Mouse (Mus musculus): ENCODE results near the gene Ostc. TPM values are rescaled to one million over a fixed set of nuclear protein-coding genes. Genes with fewer than 3 reads are reported as not detected.

The Ostc gene
- polyA plus RNA-seq, 1 experiment, result 43.2 TPM

DNA sequence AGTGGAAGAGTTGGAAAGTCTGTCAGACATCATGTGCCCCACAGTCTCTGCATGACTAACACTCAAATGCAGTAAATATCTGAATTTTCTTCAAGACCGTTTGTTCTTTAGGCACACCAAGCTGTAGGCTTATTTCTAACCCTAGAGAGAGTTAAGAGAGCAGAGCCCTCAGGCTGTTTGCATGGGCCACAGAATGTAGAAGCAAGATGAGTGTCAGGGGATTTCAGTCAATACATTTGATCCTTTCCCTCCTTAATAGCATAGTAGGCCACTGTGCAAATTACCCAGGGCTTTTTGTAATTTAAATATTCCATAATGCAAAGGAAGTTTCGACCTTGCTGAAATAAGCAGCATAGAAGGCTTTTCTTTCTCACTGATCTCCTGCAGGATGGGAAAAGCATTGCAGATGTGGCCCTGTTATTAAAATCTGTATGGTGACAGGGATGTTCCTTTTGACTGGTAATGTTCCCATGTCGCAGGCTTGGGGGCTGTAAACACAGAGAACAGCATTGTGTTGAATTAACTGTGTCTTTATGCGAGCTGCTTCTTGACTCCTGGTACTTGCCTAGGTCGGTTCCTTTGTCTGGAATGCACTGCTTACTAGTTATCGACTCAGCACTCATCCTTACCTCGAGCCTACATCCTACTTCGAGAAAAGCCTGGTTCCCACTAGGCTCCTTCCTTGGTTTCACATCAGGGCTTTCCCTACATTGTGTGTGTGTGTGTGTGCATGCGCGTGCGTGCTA, 13.7 kb upstream of the Ostc start:
- no peak overlapping the region for H3K4me3 ChIP-seq (ENCODE audit: low read depth, low read length)
- H3K36me3 ChIP-seq (ENCODE audit: control insufficient read depth, insufficient read depth, low read length), result peaks cover 27% of the 10 kb centered on the region
- no peaks in the 10 kb centered on the region for H3K27me3 ChIP-seq (ENCODE audit: control insufficient read depth, insufficient read depth, low read length)
- TF ChIP-seq CTCF (IDR thresholded peaks at IDR 0.05; ENCODE audit: extremely low read depth, insufficient read length, insufficient replicate concordance, low read depth, low read length) (no peak), POLR2A (IDR thresholded peaks at IDR 0.05; ENCODE audit: low read depth, low read length) (no peak)
- H3K27ac ChIP-seq (ENCODE audit: insufficient read depth, low read depth, low read length), result no peak overlapping the region
- H3K4me1 ChIP-seq (ENCODE audit: control insufficient read depth, insufficient read depth, insufficient read length, low read length), result no peaks in the 10 kb centered on the region
- WGBS, result 77% methylated on average over 11 of the region's 11 CpGs

DNA sequence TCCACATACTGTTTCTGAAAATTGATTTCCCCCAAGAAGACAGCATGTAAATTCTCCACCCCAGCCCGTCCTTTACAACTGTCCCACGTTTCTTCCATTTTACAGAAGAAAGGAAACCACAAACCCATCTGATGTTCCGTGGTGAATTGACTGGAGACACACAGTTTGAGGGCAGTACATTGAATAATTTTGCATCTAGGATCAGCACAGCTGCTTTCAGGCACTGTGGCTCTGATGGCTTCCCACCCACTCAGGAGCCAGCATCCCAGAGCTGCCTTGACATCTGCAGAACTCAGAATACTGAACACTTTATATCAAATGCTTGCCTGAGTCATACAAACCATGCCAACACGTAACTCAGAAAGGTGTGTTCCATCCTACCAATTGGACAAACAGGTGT, 11.0 kb upstream of the Ostc start:
- WGBS, result 85% methylated on average over 4 of the region's 4 CpGs
- H3K27me3 ChIP-seq (ENCODE audit: control insufficient read depth, insufficient read depth, low read length), result no peaks in the 10 kb centered on the region
- H3K36me3 ChIP-seq (ENCODE audit: control insufficient read depth, insufficient read depth, low read length), result peaks cover 2% of the 10 kb centered on the region; the same call in 1 of the 2 replicates
- no peak overlapping the region for H3K27ac ChIP-seq (ENCODE audit: insufficient read depth, low read depth, low read length)
- no peak overlapping the region for H3K4me3 ChIP-seq (ENCODE audit: low read depth, low read length)
- H3K4me1 ChIP-seq (ENCODE audit: control insufficient read depth, insufficient read depth, insufficient read length, low read length), result no peaks in the 10 kb centered on the region
- TF ChIP-seq CTCF (IDR thresholded peaks at IDR 0.05; ENCODE audit: extremely low read depth, insufficient read length, insufficient replicate concordance, low read depth, low read length) (no peak), POLR2A (IDR thresholded peaks at IDR 0.05; ENCODE audit: low read depth, low read length) (no peak)

DNA sequence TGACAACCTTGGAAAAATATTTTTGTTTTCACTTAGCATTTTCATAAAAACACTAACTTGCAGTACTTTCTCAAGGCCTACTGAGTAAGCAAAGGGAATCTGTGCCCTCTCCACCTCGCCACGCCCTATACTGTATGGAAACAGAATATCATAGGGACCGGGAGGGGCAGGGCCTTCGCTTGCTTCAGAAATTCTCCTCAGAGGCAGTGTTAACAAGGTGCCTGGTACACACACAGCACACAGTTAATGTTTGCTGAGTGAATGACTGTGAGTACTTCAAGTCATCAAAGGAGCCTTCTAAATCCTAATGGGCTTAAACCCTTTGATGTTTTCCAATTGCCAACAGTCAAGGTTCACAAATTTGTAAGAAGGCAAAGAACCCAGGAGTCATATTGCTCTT, 9.6 kb upstream of the Ostc start:
- WGBS, result 48% methylated on average over 4 of the region's 4 CpGs
- H3K4me1 ChIP-seq (ENCODE audit: control insufficient read depth, insufficient read depth, insufficient read length, low read length), result no peaks in the 10 kb centered on the region
- H3K36me3 ChIP-seq (ENCODE audit: control insufficient read depth, insufficient read depth, low read length), result no peaks in the 10 kb centered on the region
- no peak for TF ChIP-seq CTCF (IDR thresholded peaks at IDR 0.05; ENCODE audit: extremely low read depth, insufficient read length, insufficient replicate concordance, low read depth, low read length)
- no peak for TF ChIP-seq POLR2A (IDR thresholded peaks at IDR 0.05; ENCODE audit: low read depth, low read length)
- H3K4me3 ChIP-seq (ENCODE audit: low read depth, low read length), result no peak overlapping the region
- no peaks in the 10 kb centered on the region for H3K27me3 ChIP-seq (ENCODE audit: control insufficient read depth, insufficient read depth, low read length)
- no peak overlapping the region for H3K27ac ChIP-seq (ENCODE audit: insufficient read depth, low read depth, low read length)

DNA sequence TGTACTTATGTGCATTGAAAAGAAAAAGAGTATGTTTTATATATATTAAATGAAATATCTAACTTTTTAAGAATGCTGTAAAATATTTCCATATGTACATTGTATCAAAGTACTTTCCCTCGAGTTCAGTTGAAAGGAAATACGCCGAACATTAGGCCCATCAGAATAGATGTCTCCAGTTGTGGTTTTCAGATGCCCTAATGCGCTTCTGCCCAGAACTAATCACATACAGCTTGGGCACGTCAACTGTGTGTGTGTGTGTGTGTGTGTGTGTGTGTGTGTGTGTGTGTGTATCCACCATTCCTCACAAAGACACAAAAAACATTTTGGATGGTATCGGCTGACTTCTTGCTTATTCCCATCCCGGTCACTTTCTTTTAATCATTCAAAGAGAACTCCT, 7.3 kb upstream of the Ostc start:
- Histone ChIP-seq H3K4me1 (ENCODE audit: control insufficient read depth, insufficient read depth, insufficient read length, low read length) (no peaks in the 10 kb centered on the region), H3K27me3 (ENCODE audit: control insufficient read depth, insufficient read depth, low read length) (no peaks in the 10 kb centered on the region), H3K27ac (ENCODE audit: insufficient read depth, low read depth, low read length) (no peak overlapping the region), H3K36me3 (ENCODE audit: control insufficient read depth, insufficient read depth, low read length) (no peaks in the 10 kb centered on the region), H3K4me3 (ENCODE audit: low read depth, low read length) (no peak overlapping the region)
- 86% methylated on average over 7 of the region's 7 CpGs for WGBS
- TF ChIP-seq CTCF (IDR thresholded peaks at IDR 0.05; ENCODE audit: extremely low read depth, insufficient read length, insufficient replicate concordance, low read depth, low read length), result no peak
- TF ChIP-seq POLR2A (IDR thresholded peaks at IDR 0.05; ENCODE audit: low read depth, low read length), result no peak

DNA sequence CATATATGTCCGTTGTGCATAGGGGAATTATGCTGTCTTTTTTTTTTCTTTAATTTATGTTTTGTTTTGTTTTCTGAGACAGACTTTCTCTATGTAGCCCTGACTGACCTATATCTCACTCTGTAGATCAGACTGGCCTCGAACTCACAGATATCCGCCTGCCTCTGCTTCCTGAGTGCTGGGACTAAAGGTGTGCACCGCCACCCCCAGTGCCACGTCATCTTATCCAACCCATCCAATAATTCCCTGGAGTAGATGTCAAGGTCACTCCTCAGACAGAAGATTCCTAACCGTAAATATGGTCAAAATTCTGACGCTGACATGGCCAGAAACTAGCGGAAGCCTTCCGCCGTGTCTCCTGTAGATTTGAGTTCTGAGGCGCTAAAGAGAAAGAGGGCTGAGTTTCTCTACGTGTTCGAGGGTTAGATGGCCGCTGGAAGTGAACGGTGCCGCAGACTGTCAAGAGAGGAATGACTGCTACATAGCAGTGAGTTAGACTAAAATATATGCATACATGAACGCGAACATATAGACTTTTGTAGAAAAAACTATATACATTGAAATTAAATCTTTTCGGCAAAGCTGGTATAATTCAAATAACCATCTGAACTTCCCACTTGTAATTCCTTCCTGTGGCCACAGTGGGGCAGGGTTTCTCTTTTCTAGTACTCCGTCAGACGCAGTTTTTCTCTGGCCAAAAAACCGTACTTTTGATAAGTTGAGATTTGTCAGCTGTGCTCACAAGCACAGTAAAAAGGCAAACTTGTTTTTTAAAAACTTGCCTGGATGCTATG, 5.7 kb upstream of the Ostc start:
- Histone ChIP-seq H3K27me3 (ENCODE audit: control insufficient read depth, insufficient read depth, low read length) (no peaks in the 10 kb centered on the region), H3K36me3 (ENCODE audit: control insufficient read depth, insufficient read depth, low read length) (no peaks in the 10 kb centered on the region), H3K4me3 (ENCODE audit: low read depth, low read length) (peak overlapping the region; percentile 62), H3K27ac (ENCODE audit: insufficient read depth, low read depth, low read length) (peak overlapping the region; percentile 60; the same call in 1 of the 2 replicates), H3K4me1 (ENCODE audit: control insufficient read depth, insufficient read depth, insufficient read length, low read length) (no peaks in the 10 kb centered on the region)
- TF ChIP-seq POLR2A (IDR thresholded peaks at IDR 0.05; ENCODE audit: low read depth, low read length), result no peak
- peak; percentile 40; the same call in 1 of the 2 replicates for TF ChIP-seq CTCF (IDR thresholded peaks at IDR 0.05; ENCODE audit: extremely low read depth, insufficient read length, insufficient replicate concordance, low read depth, low read length)
- 5% methylated on average over 22 of the region's 22 CpGs for WGBS

DNA sequence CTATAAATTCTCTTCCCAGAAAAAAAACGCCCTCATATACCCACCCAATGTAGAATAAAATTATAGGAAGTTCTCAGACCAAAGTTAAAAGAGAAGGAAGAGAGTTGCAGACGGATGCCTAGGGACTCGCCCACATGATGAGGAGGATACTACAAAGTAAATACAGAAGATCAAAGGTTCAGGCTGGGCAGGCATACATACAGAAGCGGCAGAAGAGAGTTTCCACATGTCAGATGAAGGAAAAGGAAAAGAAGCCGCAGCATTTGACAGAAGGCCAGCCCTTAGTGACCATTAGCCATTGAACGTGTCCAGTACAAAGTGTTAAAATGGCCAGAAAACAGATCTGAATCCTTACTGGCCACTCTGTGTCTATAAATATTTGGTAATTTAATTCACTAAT, 3.6 kb upstream of the Ostc start:
- no peak overlapping the region for H3K27ac ChIP-seq (ENCODE audit: insufficient read depth, low read depth, low read length)
- WGBS, result 22% methylated on average over 6 of the region's 6 CpGs
- no peaks in the 10 kb centered on the region for H3K36me3 ChIP-seq (ENCODE audit: control insufficient read depth, insufficient read depth, low read length)
- TF ChIP-seq POLR2A (IDR thresholded peaks at IDR 0.05; ENCODE audit: low read depth, low read length) (no peak), CTCF (IDR thresholded peaks at IDR 0.05; ENCODE audit: extremely low read depth, insufficient read length, insufficient replicate concordance, low read depth, low read length) (no peak)
- no peaks in the 10 kb centered on the region for H3K27me3 ChIP-seq (ENCODE audit: control insufficient read depth, insufficient read depth, low read length)
- no peak overlapping the region for H3K4me3 ChIP-seq (ENCODE audit: low read depth, low read length)
- no peaks in the 10 kb centered on the region for H3K4me1 ChIP-seq (ENCODE audit: control insufficient read depth, insufficient read depth, insufficient read length, low read length)

DNA sequence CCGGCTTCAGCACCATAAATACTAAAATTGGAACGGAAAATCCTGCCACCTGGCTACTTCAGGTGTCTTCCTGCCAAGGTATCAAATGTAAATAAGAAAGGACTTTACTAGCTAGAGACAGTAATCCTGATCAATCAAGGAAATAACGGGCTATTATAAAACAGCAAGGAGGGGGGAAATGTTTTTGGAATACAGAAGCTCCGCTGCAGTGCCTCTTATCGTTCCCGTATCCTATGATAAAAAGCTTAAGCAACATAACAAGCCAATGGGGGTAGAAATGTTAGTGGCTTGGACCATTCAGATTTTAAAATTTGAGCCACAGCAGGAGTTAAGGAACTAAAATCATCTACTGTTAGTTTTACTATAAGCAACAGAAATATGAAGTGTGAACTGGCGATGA, 859 bp upstream of the Ostc start:
- H3K4me3 ChIP-seq (ENCODE audit: low read depth, low read length), result no peak overlapping the region
- 22% methylated on average over 7 of the region's 7 CpGs for whole genome bisulfite sequencing
- no peaks in the 10 kb centered on the region for H3K4me1 ChIP-seq (ENCODE audit: control insufficient read depth, insufficient read depth, insufficient read length, low read length)
- no peak for TF ChIP-seq CTCF (IDR thresholded peaks at IDR 0.05; ENCODE audit: extremely low read depth, insufficient read length, insufficient replicate concordance, low read depth, low read length)
- TF ChIP-seq POLR2A (IDR thresholded peaks at IDR 0.05; ENCODE audit: low read depth, low read length), result no peak
- no peak overlapping the region for H3K27ac ChIP-seq (ENCODE audit: insufficient read depth, low read depth, low read length)
- peaks cover 3% of the 10 kb centered on the region for H3K36me3 ChIP-seq (ENCODE audit: control insufficient read depth, insufficient read depth, low read length)
- H3K27me3 ChIP-seq (ENCODE audit: control insufficient read depth, insufficient read depth, low read length), result no peaks in the 10 kb centered on the region

Data from small intestine, adult 2 months (tissue).